Mouse (Mus musculus) splenic B cell, adult 2 months (primary cell): ENCODE results near the gene Tgfb1.

Source experiments
- DNase-seq: peaks from one replicate; pipeline ENCODE4 v3.0.0-alpha.2; 2011; ENCODE audit warnings: low read depth, low spot score
- H3K27me3 ChIP-seq: 2 replicates; pipeline ENCODE4 v1.6.1; 2012; ENCODE audit warnings: mild to moderate bottlenecking, low read length, moderate library complexity, mixed read lengths; ENCODE audit not compliant: control insufficient read depth, poor library complexity, insufficient read depth, severe bottlenecking
- H3K36me3 ChIP-seq: 2 replicates; pipeline ENCODE4 v1.6.1; 2012; ENCODE audit warnings: mild to moderate bottlenecking, low read length, moderate library complexity, mixed read lengths; ENCODE audit not compliant: control insufficient read depth, poor library complexity, insufficient read depth, severe bottlenecking

The Tgfb1 gene

GRCm38 (mm10) chr7:25669158-25669557 is 17.6 kb upstream of the Tgfb1 start:
- DNase-seq = no peak
- Histone ChIP-seq H3K27me3 (no peaks in the 10 kb centered on the region), H3K36me3 (peaks cover 4% of the 10 kb centered on the region)

GRCm38 (mm10) chr7:25669631-25670030 is 17.2 kb upstream of the Tgfb1 start:
- H3K27me3 ChIP-seq = no peaks in the 10 kb centered on the region
- DNase-seq = no peak
- peaks cover 4% of the 10 kb centered on the region for H3K36me3 ChIP-seq

- DNase-seq = no peak
- Histone ChIP-seq H3K27me3 (no peaks in the 10 kb centered on the region), H3K36me3 (peaks cover 4% of the 10 kb centered on the region)
Measured at GRCm38 (mm10) chr7:25670096-25670495, 16.7 kb upstream of the Tgfb1 start.

- Histone ChIP-seq H3K36me3 (peaks cover 4% of the 10 kb centered on the region), H3K27me3 (no peaks in the 10 kb centered on the region)
- DNase-seq = no peak
Measured at GRCm38 (mm10) chr7:25671686-25672085, 15.1 kb upstream of the Tgfb1 start.

- no peaks in the 10 kb centered on the region for H3K27me3 ChIP-seq
- no peak for DNase-seq
- peaks cover 4% of the 10 kb centered on the region for H3K36me3 ChIP-seq
Measured at GRCm38 (mm10) chr7:25672442-25672841, 14.4 kb upstream of the Tgfb1 start.

- Histone ChIP-seq H3K27me3 (no peaks in the 10 kb centered on the region), H3K36me3 (no peaks in the 10 kb centered on the region)
- DNase-seq = no peak
Measured at GRCm38 (mm10) chr7:25674297-25674696, 12.5 kb upstream of the Tgfb1 start.

GRCm38 (mm10) chr7:25674719-25675300 is 12.0 kb upstream of the Tgfb1 start, which contains the start of gene Tmem91:
Tmem91 (minus strand) TSS chr7:25675166.
- DNase-seq = no peak
- Histone ChIP-seq H3K36me3 (no peaks in the 10 kb centered on the region), H3K27me3 (no peaks in the 10 kb centered on the region)

GRCm38 (mm10) chr7:25675405-25675804 is 11.4 kb upstream of the Tgfb1 start:
- no peak for DNase-seq
- no peaks in the 10 kb centered on the region for H3K36me3 ChIP-seq
- no peaks in the 10 kb centered on the region for H3K27me3 ChIP-seq

GRCm38 (mm10) chr7:25676085-25676781 is 10.6 kb upstream of the Tgfb1 start:
- no peaks in the 10 kb centered on the region for H3K27me3 ChIP-seq
- no peak for DNase-seq
- H3K36me3 ChIP-seq = no peaks in the 10 kb centered on the region

GRCm38 (mm10) chr7:25677013-25677412 is 9.8 kb upstream of the Tgfb1 start:
- no peaks in the 10 kb centered on the region for H3K36me3 ChIP-seq
- no peaks in the 10 kb centered on the region for H3K27me3 ChIP-seq
- DNase-seq = no peak

GRCm38 (mm10) chr7:25679971-25680370 is 6.8 kb upstream of the Tgfb1 start:
- no peak for DNase-seq
- no peaks in the 10 kb centered on the region for H3K36me3 ChIP-seq
- H3K27me3 ChIP-seq = no peaks in the 10 kb centered on the region

GRCm38 (mm10) chr7:25680514-25681258 is 6.1 kb upstream of the Tgfb1 start, which contains the start of gene B9d2:
B9d2 (plus strand) TSS chr7:25680780.
- Histone ChIP-seq H3K36me3 (no peaks in the 10 kb centered on the region), H3K27me3 (no peaks in the 10 kb centered on the region)
- DNase-seq = peak; percentile 98

GRCm38 (mm10) chr7:25681341-25682231 is 5.2 kb upstream of the Tgfb1 start:
- Histone ChIP-seq H3K27me3 (no peaks in the 10 kb centered on the region), H3K36me3 (no peaks in the 10 kb centered on the region; the same call in 1 of the 2 replicates)
- peak; percentile 58 for DNase-seq

- Histone ChIP-seq H3K27me3 (no peaks in the 10 kb centered on the region), H3K36me3 (no peaks in the 10 kb centered on the region; the same call in 1 of the 2 replicates)
- peak; percentile 85 for DNase-seq
Measured at GRCm38 (mm10) chr7:25683474-25684180, 3.2 kb upstream of the Tgfb1 start.
